Mouse (Mus musculus) CD4-positive naive resting alpha-beta T cell, adult 57 days (primary cell): ENCODE measurements around the gene Mms22l. TPM values are rescaled to one million over a fixed set of nuclear protein-coding genes. Genes with fewer than 3 reads are reported as not detected.

Source experiments
- total RNA-seq: library from RNA; stranded (reverse); gene quantifications from one replicate; pipeline ENCODE4 v1.2.4, GENCODE M21; 2023

Gene Mms22l
- 9.3 TPM for total RNA-seq

GRCm38 (mm10) chr4:24496116-24496952 lies at the start of gene Mms22l:
Gene Mms22l, plus strand, starts transcription at chr4:24496451.

